Mouse (Mus musculus) embryonic facial prominence, embryonic 10.5 days (tissue): ENCODE measurements around the gene Btbd9. TPM values are rescaled to one million over a fixed set of nuclear protein-coding genes. Genes with fewer than 3 reads are reported as not detected.

Experiments
- DNase-seq: peaks from one replicate; pipeline ENCODE4 v3.0.0-alpha.2; 2017; ENCODE audit warnings: low spot score
- H3K27ac ChIP-seq: fragments of 300-500 bp; sonication (generic); replicated peaks from 2 replicates; pipeline ENCODE4 v1.5.1; 2016; ENCODE audit warnings: mild to moderate bottlenecking
- H3K27me3 ChIP-seq: fragments of 300-500 bp; sonication (generic); replicated peaks from 2 replicates; pipeline ENCODE4 v1.6.1; 2016; ENCODE audit warnings: low read depth, mild to moderate bottlenecking; ENCODE audit not compliant: poor library complexity, severe bottlenecking
- H3K36me3 ChIP-seq: fragments of 300-500 bp; sonication (generic); replicated peaks from 2 replicates; pipeline ENCODE4 v1.6.1; 2016; ENCODE audit warnings: mild to moderate bottlenecking, moderate library complexity
- H3K4me1 ChIP-seq: fragments of 300-500 bp; sonication (generic); 2 replicates; pipeline ENCODE4 v1.6.1; 2016
- H3K4me3 ChIP-seq: fragments of 300-500 bp; sonication (generic); 2 replicates; pipeline ENCODE4 v1.5.1; 2016; ENCODE audit warnings: mild to moderate bottlenecking, moderate library complexity
- H3K9me3 ChIP-seq: fragments of 300-500 bp; sonication (generic); 2 replicates; pipeline ENCODE4 v1.6.1; 2016; ENCODE audit warnings: mild to moderate bottlenecking
- WGBS: fragments of 180-500 bp; shearing (Covaris S2); methylation state at CpG from one replicate; pipeline ENCODE4 v1.1.7; 2016; 5-methylcytosine and 5-hydroxymethylcytosine counted together
- polyA plus RNA-seq: library from polyadenylated mRNA; unstranded; fragments of >200 nt; fragmentation: Nextera tagmentation; extraction: Ambion mirVana; gene quantifications from 2 replicates; pipeline ENCODE4 v1.2.1, GENCODE M21; 2016

Gene Btbd9
- polyA plus RNA-seq, 1 experiment from 2014 or later: 58.1 TPM

GRCm38 (mm10) chr17:30439702-30440101, 136.6 kb downstream of the Btbd9 start:
- Histone ChIP-seq H3K27me3 (no peaks in the 10 kb centered on the region), H3K27ac (no peak overlapping the region), H3K4me1 (peaks cover 14% of the 10 kb centered on the region), H3K4me3 (no peak overlapping the region), H3K9me3 (no peaks in the 10 kb centered on the region), H3K36me3 (peaks cover 6% of the 10 kb centered on the region; the same call in 1 of the 2 replicates)
- DNase-seq: no peak
- WGBS: 78% methylated on average over 3 of the region's 3 CpGs

GRCm38 (mm10) chr17:30438786-30439185, 137.5 kb downstream of the Btbd9 start:
- no peaks in the 10 kb centered on the region for H3K9me3 ChIP-seq
- H3K27me3 ChIP-seq: no peaks in the 10 kb centered on the region
- DNase-seq: no peak
- 91% methylated on average over 4 of the region's 4 CpGs for WGBS
- H3K4me3 ChIP-seq: no peak overlapping the region
- H3K4me1 ChIP-seq: peaks cover 14% of the 10 kb centered on the region
- no peaks in the 10 kb centered on the region; the same call in 1 of the 2 replicates for H3K36me3 ChIP-seq
- H3K27ac ChIP-seq: no peak overlapping the region

- no peak for DNase-seq
- WGBS: 76% methylated on average over 5 of the region's 5 CpGs
- Histone ChIP-seq H3K27me3 (no peaks in the 10 kb centered on the region), H3K9me3 (no peaks in the 10 kb centered on the region), H3K36me3 (no peaks in the 10 kb centered on the region; the same call in 1 of the 2 replicates), H3K4me3 (no peak overlapping the region), H3K27ac (no peak overlapping the region), H3K4me1 (peaks cover 14% of the 10 kb centered on the region)
Observed at GRCm38 (mm10) chr17:30436021-30436461, 140.2 kb downstream of the Btbd9 start.

GRCm38 (mm10) chr17:30435478-30435877, 140.8 kb downstream of the Btbd9 start:
- DNase-seq: no peak
- no peak overlapping the region for H3K27ac ChIP-seq
- no peaks in the 10 kb centered on the region; the same call in 1 of the 2 replicates for H3K36me3 ChIP-seq
- H3K4me3 ChIP-seq: no peak overlapping the region
- 56% methylated on average over 7 of the region's 7 CpGs for WGBS
- peaks cover 14% of the 10 kb centered on the region for H3K4me1 ChIP-seq
- H3K9me3 ChIP-seq: no peaks in the 10 kb centered on the region
- H3K27me3 ChIP-seq: no peaks in the 10 kb centered on the region

GRCm38 (mm10) chr17:30432094-30432493, 144.2 kb downstream of the Btbd9 start:
- no peak overlapping the region for H3K27ac ChIP-seq
- H3K4me3 ChIP-seq: no peak overlapping the region
- no peaks in the 10 kb centered on the region for H3K27me3 ChIP-seq
- H3K9me3 ChIP-seq: no peaks in the 10 kb centered on the region
- no peak for DNase-seq
- no peaks in the 10 kb centered on the region for H3K36me3 ChIP-seq
- WGBS: 90% methylated on average over 10 of the region's 10 CpGs
- peaks cover 14% of the 10 kb centered on the region for H3K4me1 ChIP-seq

- no peaks in the 10 kb centered on the region for H3K27me3 ChIP-seq
- H3K9me3 ChIP-seq: no peaks in the 10 kb centered on the region
- no peaks in the 10 kb centered on the region for H3K36me3 ChIP-seq
- H3K4me3 ChIP-seq: no peak overlapping the region
- peaks cover 12% of the 10 kb centered on the region for H3K4me1 ChIP-seq
- no peak for DNase-seq
- whole genome bisulfite sequencing: 86% methylated on average over 10 of the region's 10 CpGs
- H3K27ac ChIP-seq: no peak overlapping the region
Observed at GRCm38 (mm10) chr17:30430961-30431640, 145.2 kb downstream of the Btbd9 start.

GRCm38 (mm10) chr17:30428661-30429060, 147.6 kb downstream of the Btbd9 start:
- DNase-seq: no peak
- no peak overlapping the region for H3K27ac ChIP-seq
- H3K27me3 ChIP-seq: no peaks in the 10 kb centered on the region
- H3K4me1 ChIP-seq: no peaks in the 10 kb centered on the region
- no peak overlapping the region for H3K4me3 ChIP-seq
- H3K9me3 ChIP-seq: no peaks in the 10 kb centered on the region
- 94% methylated on average over 9 of the region's 9 CpGs for WGBS
- no peaks in the 10 kb centered on the region for H3K36me3 ChIP-seq

- DNase-seq: no peak
- Histone ChIP-seq H3K4me1 (peaks cover 14% of the 10 kb centered on the region; the same call in 1 of the 2 replicates), H3K9me3 (no peaks in the 10 kb centered on the region), H3K4me3 (no peak overlapping the region), H3K36me3 (no peaks in the 10 kb centered on the region), H3K27ac (no peak overlapping the region), H3K27me3 (no peaks in the 10 kb centered on the region)
- WGBS: 69% methylated on average over 4 of the region's 4 CpGs
Observed at GRCm38 (mm10) chr17:30423256-30423852, 152.9 kb downstream of the Btbd9 start.

GRCm38 (mm10) chr17:30422278-30422677, 154.0 kb downstream of the Btbd9 start:
- no peaks in the 10 kb centered on the region for H3K9me3 ChIP-seq
- H3K4me1 ChIP-seq: peaks cover 14% of the 10 kb centered on the region; the same call in 1 of the 2 replicates
- no peaks in the 10 kb centered on the region for H3K36me3 ChIP-seq
- H3K4me3 ChIP-seq: no peak overlapping the region
- WGBS: 94% methylated on average over 1 of the region's 1 CpGs
- no peak for DNase-seq
- H3K27me3 ChIP-seq: no peaks in the 10 kb centered on the region
- no peak overlapping the region for H3K27ac ChIP-seq

- H3K27ac ChIP-seq: no peak overlapping the region
- H3K9me3 ChIP-seq: no peaks in the 10 kb centered on the region
- H3K36me3 ChIP-seq: no peaks in the 10 kb centered on the region
- peaks cover 14% of the 10 kb centered on the region; the same call in 1 of the 2 replicates for H3K4me1 ChIP-seq
- no peak for DNase-seq
- H3K4me3 ChIP-seq: no peak overlapping the region
- WGBS: 86% methylated on average over 1 of the region's 1 CpGs
- no peaks in the 10 kb centered on the region for H3K27me3 ChIP-seq
Observed at GRCm38 (mm10) chr17:30421256-30421655, 155.0 kb downstream of the Btbd9 start.

- Histone ChIP-seq H3K27me3 (no peaks in the 10 kb centered on the region), H3K27ac (no peak overlapping the region), H3K36me3 (no peaks in the 10 kb centered on the region), H3K9me3 (no peaks in the 10 kb centered on the region), H3K4me3 (no peak overlapping the region), H3K4me1 (peaks cover 14% of the 10 kb centered on the region; the same call in 1 of the 2 replicates)
- WGBS: 86% methylated on average over 7 of the region's 7 CpGs
- no peak for DNase-seq
Observed at GRCm38 (mm10) chr17:30419494-30419893, 156.8 kb downstream of the Btbd9 start.

- Histone ChIP-seq H3K4me1 (peaks cover 14% of the 10 kb centered on the region; the same call in 1 of the 2 replicates), H3K9me3 (no peaks in the 10 kb centered on the region), H3K27ac (no peak overlapping the region), H3K4me3 (no peak overlapping the region), H3K36me3 (no peaks in the 10 kb centered on the region), H3K27me3 (no peaks in the 10 kb centered on the region)
- 65% methylated on average over 4 of the region's 4 CpGs for WGBS
- DNase-seq: no peak
Observed at GRCm38 (mm10) chr17:30418510-30418909, 157.8 kb downstream of the Btbd9 start.

- DNase-seq: no peak
- H3K27me3 ChIP-seq: no peaks in the 10 kb centered on the region
- WGBS: 79% methylated on average over 4 of the region's 4 CpGs
- no peak overlapping the region for H3K4me3 ChIP-seq
- H3K27ac ChIP-seq: no peak overlapping the region
- H3K4me1 ChIP-seq: peaks cover 7% of the 10 kb centered on the region; the same call in 1 of the 2 replicates
- H3K36me3 ChIP-seq: no peaks in the 10 kb centered on the region
- no peaks in the 10 kb centered on the region for H3K9me3 ChIP-seq
Observed at GRCm38 (mm10) chr17:30417106-30417505, 159.2 kb downstream of the Btbd9 start.
